Mouse (Mus musculus) gastrocnemius, adult 2 months (tissue): Measurements from ENCODE around the gene Crisp2. TPM values are rescaled to one million over a fixed set of nuclear protein-coding genes. Genes with fewer than 3 reads are reported as not detected.
"Not testable (repeated sequence)": the region's sequence is repeated elsewhere in the genome, so short reads cannot be mapped to it uniquely, and the experiment has no call there.

Experiments used
- DNase-seq: peaks from one replicate; pipeline ENCODE4 v3.0.0; 2022
- H3K27ac ChIP-seq: fragments of 200-600 bp; 2 replicates; pipeline ENCODE4 v1.8.1; 2022; ENCODE audit warnings: mild to moderate bottlenecking
- H3K4me3 ChIP-seq: fragments of 200-600 bp; 2 replicates; pipeline ENCODE4 v1.8.1; 2022; ENCODE audit warnings: mild to moderate bottlenecking, moderate library complexity
- CTCF ChIP-seq: fragments of 200-600 bp; IDR thresholded peaks from 2 replicates; pipeline ENCODE4 v1.8.1; 2022; ENCODE audit warnings: antibody characterized with exemption, mild to moderate bottlenecking, moderate library complexity
- intact Hi-C: fragments of 180-260 bp; cut with DNase I; formaldehyde crosslinking; loops from one replicate; pipeline ENCODE4 v1.15.1; 2025
- total RNA-seq, 2 experiments: library from RNA; stranded (reverse); gene quantifications; 2 replicates each; pipeline ENCODE4 v1.2.3; 2021

The Crisp2 gene
- total RNA-seq, 2 experiments from 2014 or later: not detected

DNA sequence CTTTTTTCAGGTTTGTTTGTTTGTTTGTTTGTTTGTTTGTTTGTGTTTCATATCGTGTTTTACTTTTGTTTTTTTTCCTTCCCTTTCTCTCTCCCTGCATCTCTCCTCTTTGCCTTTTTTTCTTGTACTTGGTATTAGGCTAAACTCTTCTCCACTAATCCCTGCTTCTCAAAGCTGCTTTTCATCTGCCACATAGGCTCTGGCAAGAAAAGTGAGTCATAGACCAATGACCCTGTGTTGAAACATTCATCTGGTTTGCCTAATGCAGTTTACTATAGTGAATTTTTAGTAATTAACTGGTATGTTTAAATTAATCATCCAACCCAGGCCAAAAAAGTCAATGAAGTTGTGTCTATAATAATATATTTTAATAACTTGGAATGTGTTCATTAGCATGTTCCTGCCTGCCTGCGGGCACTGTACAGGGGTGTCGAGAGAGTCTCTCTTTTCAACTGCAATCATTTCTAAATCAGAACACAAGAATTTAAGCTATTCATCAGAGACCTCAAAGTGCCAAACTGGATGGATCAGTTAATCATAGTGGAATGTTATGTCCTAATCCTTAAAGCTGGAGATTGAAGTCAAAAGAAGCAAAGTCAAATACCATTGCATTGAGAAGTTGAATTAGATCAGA, 4.0 kb downstream of the Crisp2 start:
- DNase-seq: no peak
- intact Hi-C loops: no loop called here
- Histone ChIP-seq H3K27ac (no peak overlapping the region), H3K4me3 (no peak overlapping the region)
- TF ChIP-seq CTCF: no peak

DNA sequence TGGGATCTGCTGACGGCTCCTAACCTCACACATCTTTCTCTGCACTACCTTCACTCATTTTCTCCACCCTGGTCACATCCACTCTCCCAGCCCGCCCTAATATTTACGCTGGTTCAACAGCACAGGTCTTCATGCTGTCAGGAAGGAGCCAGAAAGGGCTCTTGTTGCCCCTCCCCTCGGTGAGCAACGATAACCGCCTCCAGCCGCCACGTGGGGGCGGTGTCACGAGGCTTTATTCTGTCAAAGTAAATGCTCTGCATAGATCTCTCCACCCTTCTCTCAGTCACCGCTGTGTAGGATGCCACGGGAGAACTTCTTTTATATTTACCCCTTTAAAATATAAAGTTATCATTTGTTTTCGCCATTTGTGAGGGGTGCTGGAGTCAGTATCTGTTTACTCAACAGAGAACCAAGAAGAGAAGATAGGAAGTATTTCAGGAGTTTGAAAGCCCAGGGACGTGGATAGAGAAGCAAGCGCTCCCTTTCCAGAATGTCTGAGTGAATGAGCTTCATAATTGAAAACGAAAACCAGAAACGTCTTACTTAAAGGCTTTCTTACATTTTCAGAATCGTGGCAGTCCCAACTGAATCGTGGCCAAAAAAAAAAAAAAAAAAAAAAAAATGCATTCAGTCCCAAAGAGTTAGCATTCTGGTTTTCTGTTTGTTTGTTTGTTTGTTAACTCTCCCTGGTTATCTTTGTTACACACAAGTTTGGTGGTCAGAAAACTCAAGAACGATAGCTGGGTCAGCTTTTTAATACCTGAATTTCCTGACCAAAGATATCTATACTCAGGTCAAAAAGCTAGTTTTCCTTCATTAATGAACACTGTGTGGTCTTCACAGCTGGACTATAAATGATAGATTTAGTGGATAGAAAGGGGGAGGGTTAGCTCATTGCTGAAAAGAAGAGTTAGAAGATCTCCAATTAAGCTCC, 12.6 kb downstream of the Crisp2 start:
- intact Hi-C loops: no loop called here
- no peak overlapping the region for H3K4me3 ChIP-seq
- H3K27ac ChIP-seq: no peak overlapping the region
- no peak for TF ChIP-seq CTCF
- peak; percentile 20 for DNase-seq

DNA sequence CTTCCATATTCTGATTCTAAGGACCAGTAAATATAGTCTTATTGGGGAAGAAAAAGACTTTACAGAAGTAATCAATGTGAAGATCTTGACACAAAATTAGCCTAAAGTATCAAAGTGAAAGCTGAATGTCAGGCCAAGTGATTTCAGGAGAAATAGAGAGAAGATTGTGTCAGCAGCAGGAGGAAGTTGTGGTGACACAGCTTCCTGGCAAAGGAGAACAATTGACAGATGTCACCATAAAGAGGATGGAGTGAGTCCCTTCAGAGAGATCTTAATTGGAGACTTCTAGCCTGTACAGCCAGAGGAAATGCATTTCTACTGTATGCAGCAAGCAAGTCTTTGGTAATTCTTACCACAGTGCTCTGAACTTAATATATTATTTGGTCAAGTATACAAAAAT, 16.9 kb downstream of the Crisp2 start:
- no peak for DNase-seq
- Histone ChIP-seq H3K4me3 (no peak overlapping the region), H3K27ac (no peak overlapping the region)
- intact Hi-C loops: no loop called here
- no peak for TF ChIP-seq CTCF

DNA sequence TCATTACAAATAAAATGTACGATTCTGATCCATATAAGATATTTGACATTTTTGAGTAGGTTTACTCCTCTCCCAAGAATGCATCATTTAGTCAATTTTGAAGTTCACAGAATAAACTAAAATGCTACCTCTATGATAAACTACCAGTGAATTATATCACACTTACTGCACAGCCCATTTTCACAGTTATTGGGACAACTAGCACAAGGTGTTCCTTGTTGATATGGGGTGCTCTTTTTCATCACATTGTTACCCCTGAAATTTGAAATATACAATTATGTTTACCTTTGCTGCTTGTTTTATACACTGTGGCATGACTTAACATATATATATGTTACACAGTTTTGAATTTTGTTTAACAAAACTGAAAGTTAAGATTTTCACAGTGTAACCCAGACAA, 39.7 kb downstream of the Crisp2 start:
- intact Hi-C loops: no loop called here
- no peak for TF ChIP-seq CTCF
- DNase-seq: no peak
- Histone ChIP-seq H3K4me3 (no peak overlapping the region), H3K27ac (no peak overlapping the region)

DNA sequence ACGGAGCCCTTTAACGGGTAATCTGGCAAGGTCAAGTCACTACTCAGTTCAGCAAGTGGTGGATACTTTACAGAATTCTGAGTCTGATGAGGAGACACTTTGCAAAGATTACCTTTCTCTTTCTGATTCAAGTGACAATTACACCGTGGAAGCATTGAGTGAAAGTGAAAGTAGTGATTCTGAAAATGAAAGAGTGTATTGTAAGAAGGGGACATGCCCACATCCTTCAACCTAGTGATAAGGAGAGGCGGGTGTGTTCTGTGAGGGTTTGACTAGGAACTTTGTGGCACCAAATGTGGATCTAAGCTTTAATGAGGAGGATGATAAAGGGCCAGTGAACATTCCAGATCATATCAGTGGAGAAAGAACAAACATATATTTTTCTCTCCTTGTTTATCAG, 43.1 kb downstream of the Crisp2 start:
- H3K27ac ChIP-seq: no peak overlapping the region
- intact Hi-C loops: no loop called here
- TF ChIP-seq CTCF: no peak
- no peak overlapping the region for H3K4me3 ChIP-seq
- DNase-seq: no peak

DNA sequence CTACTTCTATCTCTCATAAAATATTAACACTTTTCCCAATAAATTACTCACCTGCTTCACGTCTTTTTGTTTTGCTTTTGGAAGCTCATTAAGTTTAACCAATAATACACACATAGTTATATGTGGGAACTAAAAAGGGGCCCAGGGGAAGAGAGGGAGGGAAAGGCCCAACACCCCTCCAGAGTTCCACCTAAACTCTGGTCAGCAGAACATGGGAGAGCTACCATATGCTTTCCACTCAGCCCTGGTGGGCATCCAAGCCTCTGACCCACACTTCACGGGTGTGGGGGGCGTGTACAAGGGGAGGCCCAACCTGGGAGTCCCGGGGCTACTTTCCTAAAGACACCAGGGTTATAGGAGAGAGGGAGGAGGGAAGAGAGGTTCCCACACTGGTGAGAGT, 75.1 kb downstream of the Crisp2 start:
- DNase-seq: no peak
- intact Hi-C loops: no loop called here
- Histone ChIP-seq H3K27ac (no peak overlapping the region), H3K4me3 (no peak overlapping the region)
- no peak for TF ChIP-seq CTCF

DNA sequence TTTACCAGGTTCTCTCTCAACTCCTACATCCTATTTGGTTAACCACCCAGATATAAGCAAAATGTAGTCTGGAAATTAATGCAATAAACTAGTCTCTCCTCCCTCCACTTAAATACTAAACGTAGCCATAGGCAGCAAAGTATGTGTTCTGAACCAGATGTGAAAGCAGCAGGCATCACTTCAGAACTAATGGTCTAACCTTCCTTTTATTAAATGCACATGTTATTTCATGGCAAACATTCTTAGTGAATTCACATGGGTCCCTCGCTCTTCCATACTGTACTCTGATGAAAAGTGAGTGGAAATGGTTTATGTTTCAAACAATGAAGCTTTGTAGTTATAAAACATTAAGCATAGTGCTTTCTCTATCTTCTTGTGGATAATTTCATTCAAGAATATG, 75.5 kb downstream of the Crisp2 start:
- H3K4me3 ChIP-seq: no peak overlapping the region
- intact Hi-C loops: no loop called here
- TF ChIP-seq CTCF: no peak
- H3K27ac ChIP-seq: no peak overlapping the region
- DNase-seq: no peak

DNA sequence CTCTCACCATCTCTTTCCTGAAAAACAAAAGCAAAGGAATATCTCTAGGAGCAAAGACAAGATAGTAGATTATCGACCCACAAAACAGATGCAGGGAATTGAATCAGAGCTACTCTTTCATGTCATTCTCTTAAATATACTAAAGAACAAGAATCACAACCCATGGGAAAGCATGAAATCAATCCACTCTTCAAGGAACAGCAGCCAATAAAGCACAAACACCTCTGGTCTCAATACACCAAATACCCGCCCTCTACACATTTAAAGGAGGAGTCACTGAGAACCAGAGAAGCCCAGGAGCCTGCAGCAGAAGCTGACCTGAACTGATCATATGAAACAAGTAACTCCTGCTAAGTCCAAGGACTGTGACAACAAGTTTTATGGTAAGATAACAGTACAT, 80.0 kb downstream of the Crisp2 start, which contains the start of gene Esp1:
TSS of gene Esp1 (plus strand) at position 301 of the 400 bp plus-strand sequence.
- intact Hi-C loops: no loop called here
- TF ChIP-seq CTCF: no peak
- Histone ChIP-seq H3K4me3 (no peak within 1 kb of the TSS), H3K27ac (no peak within 1 kb of the TSS)
- no peak for DNase-seq

DNA sequence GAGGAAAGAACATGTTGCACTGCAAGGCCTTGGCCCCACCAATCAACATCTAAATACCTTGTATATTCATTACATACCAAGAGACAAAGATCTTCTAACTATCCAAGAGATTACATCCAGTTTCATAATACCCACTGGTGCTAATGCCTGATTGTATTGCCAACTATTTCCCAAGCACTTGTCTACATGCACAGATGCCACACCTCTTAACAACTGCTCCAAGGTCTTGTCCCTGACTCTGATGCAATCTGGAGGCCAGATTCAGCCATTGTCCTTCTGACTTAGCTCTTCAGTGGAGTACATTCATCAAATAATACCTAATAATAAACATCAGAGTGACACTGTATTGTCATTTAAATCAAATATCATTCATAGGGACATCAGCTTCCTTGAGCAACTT, 89.7 kb downstream of the Crisp2 start:
- DNase-seq, H3K27ac ChIP-seq, intact Hi-C loops, H3K4me3 ChIP-seq: not testable (repeated sequence)

DNA sequence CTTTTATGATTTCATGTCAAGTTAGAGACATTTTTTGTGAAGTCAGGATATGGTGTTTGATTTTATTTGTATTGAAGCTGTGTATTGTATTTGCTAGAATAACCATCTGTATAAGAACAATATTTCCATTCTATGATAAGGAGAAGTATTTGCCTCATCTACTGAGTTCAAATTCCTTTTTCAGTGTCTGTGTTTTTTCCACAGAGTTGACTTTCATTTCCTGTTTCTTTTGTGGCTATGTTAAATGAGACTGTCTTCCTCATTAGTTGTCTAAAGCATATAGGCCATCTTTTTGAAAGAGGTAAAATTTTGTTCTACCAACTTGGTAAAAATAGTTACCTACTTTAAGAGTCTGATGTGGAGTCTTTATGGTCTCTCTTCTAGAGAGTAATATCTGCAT, 90.5 kb downstream of the Crisp2 start:
- DNase-seq: no peak
- TF ChIP-seq CTCF: no peak
- intact Hi-C loops: no loop called here

More for the DNA sequence above, 90.5 kb downstream of the Crisp2 start:
- no peak overlapping the region for H3K27ac ChIP-seq
- no peak overlapping the region for H3K4me3 ChIP-seq

Other genes starting within 250 kb of the Crisp2 start
- not detected for gene Esp6, start 245.5 kb downstream of the Crisp2 start, total RNA-seq
- not detected for gene Esp4, start 208.4 kb downstream of the Crisp2 start, total RNA-seq
- gene Esp3, start 174.9 kb downstream of the Crisp2 start, total RNA-seq: not detected
- gene Esp1, start 79.9 kb downstream of the Crisp2 start, total RNA-seq: not detected
- not detected for gene Rhag, start 4.1 kb upstream of the Crisp2 start, total RNA-seq
- gene 9130008F23Rik, start 73.6 kb upstream of the Crisp2 start, total RNA-seq: under 1 TPM; 0.17 to 0.20 TPM
- gene Glyatl3, start 107.3 kb upstream of the Crisp2 start, total RNA-seq: not detected
- 10 to 100 TPM; 76.2 to 97.0 TPM for gene Mut, start 127.7 kb upstream of the Crisp2 start, total RNA-seq
- gene Cenpq, start 128.0 kb upstream of the Crisp2 start, total RNA-seq: 1 to 10 TPM; 3.8 to 4.4 TPM